Mouse (Mus musculus): ENCODE measurements around the gene Scrn3.

Scrn3 gene

DNA sequence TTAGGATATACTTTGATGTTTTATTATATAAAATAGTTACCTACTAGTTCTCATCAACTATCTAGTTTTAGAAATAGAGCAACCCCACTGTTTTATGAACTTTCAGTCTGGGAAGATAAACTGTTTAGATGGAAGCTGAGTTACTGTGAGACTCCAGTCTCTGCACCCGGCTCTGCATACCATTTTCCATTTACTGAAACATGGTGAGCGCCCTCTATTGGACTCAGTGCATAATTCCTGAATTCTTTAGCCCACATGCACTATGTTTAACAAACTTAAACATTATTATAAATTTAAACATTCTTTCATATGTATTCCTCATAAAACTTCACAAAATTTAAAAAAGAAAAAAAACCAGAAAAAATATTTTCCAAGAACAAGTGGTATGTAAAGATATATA lies 26.8 kb upstream of the Scrn3 start:
- ChIA-PET CTCF (interaction anchor here (0.6 to 2.0 kb wide), 9 partner anchors 8 to 134 kb away, joined by 3 to 4 read pairs (median 3); partner anchors contain the start of gene Cir1 (in 1 of the 4)), POLR2A (no interaction called here)

DNA sequence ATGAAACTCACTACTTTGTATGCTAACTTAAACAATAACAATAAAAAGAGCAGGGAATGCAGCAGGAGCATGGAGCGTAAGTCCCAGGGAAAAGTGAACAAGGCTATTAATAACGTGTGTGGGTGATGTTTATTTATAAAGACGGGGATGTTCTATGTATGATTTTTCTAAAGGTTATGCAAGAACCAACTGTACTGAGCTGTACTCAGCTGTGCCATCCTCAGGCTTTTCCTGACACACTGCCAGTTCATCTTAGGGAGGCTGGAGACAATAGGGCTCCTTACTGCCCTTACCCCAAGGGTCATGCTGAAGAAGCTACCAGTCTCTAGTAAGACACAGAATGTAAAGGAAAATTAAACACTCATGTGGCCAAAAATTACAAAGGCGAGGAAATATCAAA lies 21.3 kb upstream of the Scrn3 start:
- ChIA-PET POLR2A (no interaction called here), CTCF (no interaction called here)

DNA sequence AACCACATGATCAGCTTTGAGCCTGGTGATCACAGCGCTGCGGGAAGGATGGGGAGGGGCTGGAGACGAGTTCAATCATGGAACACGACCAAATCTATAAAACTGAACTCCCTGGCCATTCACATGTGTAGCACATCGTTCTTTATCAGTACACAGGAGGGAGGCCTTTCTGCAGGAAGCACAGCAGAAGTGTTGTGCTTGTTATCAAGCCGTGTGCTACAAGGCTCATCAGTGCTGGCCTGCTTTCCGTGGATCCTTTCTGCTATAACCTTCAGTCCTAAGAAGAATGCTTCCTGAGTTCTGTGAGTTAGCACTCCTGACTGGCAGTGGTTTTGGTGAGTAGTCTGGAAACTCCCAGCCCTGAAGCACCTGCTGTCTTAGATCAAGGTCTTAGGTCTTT lies 17.4 kb upstream of the Scrn3 start:
- POLR2A ChIA-PET: interaction anchor here in 2 of 4 experiments (0.6 to 1.5 kb wide), 5 partner anchors 13 to 545 kb away, joined by 3 to 4 read pairs (median 3); no protein-coding TSS in a partner anchor

DNA sequence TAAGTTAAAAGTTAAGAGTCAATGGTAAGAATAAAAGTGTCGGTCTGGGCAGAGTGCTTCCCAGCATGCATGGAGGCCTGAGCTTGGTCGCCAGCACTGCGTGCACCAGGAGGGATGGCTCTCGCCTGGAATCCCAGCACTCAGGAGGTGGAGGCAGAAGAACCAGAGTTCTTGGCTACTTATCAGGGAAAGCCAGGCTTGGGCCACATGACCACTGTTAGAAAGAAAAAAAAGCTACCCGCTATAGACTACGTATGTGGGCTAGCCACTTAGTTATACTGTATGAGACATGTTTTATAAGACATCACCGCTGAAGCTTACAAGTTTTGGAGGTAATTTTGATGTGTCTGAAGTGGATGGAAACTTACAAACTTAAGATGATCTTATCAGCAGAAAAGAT lies 14.2 kb upstream of the Scrn3 start:
- CTCF ChIA-PET: interaction anchor here in 2 of 4 experiments (1.1 to 1.8 kb wide), 2 partner anchors 12 to 20 kb away, joined by 4 to 5 read pairs; no protein-coding TSS in a partner anchor
- POLR2A ChIA-PET: interaction anchor here in 2 of 4 experiments (1.4 to 2.0 kb wide), 3 partner anchors 14 to 15 kb away, joined by 4 to 5 read pairs (median 4); partner anchors contain the start of genes Cir1 (in 2 of the 2) and Scrn3 (in 2 of the 2)

More for the DNA sequence above, 17.4 kb upstream of the Scrn3 start:
- CTCF ChIA-PET: interaction anchor here in 2 of 4 experiments (0.6 to 1.5 kb wide), 3 partner anchors 9 to 16 kb away, joined by 3 to 7 read pairs (median 4); no protein-coding TSS in a partner anchor

DNA sequence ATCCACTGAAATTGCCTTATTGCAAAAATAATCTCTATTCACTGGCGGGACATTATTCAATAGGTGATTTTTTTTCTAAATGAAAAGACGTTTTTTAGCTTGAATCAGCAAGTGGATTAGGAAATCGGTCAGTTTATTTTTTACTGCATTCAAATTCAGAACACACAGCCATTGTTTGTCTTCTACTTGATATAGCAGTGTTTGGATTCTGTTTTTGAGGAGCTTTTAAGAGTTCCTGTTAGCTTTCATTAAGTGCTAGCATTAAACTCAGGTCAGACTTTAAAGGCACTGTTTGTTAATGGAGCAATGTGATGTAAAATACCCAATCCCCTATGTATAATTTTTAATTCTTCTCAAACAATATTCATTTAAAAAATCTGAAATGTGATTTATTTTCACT lies 13.6 kb upstream of the Scrn3 start:
- ChIA-PET CTCF (interaction anchor here in 2 of 4 experiments (1.1 to 1.8 kb wide), 2 partner anchors 13 to 20 kb away, joined by 4 to 5 read pairs; no protein-coding TSS in a partner anchor), POLR2A (interaction anchor here in 3 of 4 experiments (0.6 to 2.0 kb wide), 5 partner anchors 13 to 149 kb away, joined by 3 to 5 read pairs (median 4); partner anchors contain the start of genes Cir1 (in 2 of the 3) and Scrn3 (in 2 of the 3))

DNA sequence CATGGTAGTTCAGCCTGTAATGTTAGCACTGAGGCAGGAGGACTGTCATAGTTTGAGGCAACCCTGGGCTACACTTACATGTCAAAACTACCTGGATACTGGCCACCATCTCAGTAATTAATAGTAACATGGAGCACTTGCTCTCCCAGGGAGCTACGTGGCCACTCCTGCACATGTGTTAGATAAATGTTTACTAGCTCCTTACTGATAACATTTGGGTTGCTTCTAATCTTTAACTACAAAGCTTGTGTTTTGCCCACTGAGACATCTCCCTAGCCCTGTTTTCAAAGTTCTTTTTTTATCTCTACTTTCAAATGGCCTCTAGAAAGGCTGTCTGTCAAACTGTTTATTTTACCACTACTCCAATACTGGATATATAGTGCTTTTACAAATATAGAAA lies 10.4 kb upstream of the Scrn3 start:
- CTCF ChIA-PET: interaction anchor here in 2 of 4 experiments (0.6 to 1.3 kb wide), 2 partner anchors 16 to 140 kb away, joined by 3 to 4 read pairs; no protein-coding TSS in a partner anchor
- POLR2A ChIA-PET: interaction anchor here (0.6 to 3.5 kb wide), 7 partner anchors 8 to 687 kb away, joined by 3 to 16 read pairs (median 4); partner anchors contain the start of genes Cir1 (in 2 of the 4), Scrn3 (in 2 of the 4) and Gpr155 (in 1 of the 4)

DNA sequence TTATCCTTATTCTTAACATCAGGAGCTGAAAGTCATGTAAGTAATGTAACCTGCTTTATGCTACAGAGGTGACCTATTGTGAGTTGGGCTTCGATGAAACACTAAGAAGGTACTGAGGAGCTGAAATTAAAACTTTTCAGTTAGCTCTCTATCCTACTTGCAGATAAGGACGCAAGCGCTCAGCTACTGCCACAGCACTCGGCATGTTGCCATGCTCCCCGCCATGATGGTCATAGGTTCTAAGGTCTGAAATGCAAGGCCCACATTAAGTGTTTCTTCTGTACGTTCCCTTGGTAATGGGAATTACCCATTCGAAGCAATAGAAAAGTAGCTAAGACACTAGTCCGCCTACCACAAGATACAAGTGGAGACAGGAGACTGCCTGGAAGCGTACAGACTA lies 9.7 kb upstream of the Scrn3 start:
- ChIA-PET POLR2A (interaction anchor here in 2 of 4 experiments (0.6 to 3.5 kb wide), 4 partner anchors 10 to 84 kb away, joined by 3 to 16 read pairs (median 4); partner anchors contain the start of genes Cir1 (in 1 of the 2), Gpr155 (in 1 of the 2) and Scrn3 (in 1 of the 2)), CTCF (interaction anchor here in 2 of 4 experiments (0.6 to 1.3 kb wide), 2 partner anchors 17 to 139 kb away, joined by 3 to 4 read pairs; no protein-coding TSS in a partner anchor)

DNA sequence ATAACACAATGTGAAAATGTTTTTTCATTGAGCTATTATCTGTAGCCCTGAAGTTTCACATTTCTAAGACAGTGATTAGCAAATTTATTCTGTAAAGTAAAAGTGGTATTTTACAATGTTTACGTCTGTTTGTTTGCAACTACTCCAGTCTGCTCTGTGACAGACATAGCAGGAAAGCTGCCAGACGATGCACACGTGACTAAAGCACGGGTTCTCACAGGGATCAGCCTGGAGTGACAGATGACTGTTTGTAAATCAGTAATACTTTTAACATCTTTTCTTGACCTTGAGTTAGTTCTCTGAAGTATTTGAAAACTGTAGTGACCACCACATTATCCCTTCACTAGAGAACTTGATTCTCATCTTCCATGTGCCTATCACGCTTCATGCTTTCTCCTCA lies 7.9 kb upstream of the Scrn3 start:
- ChIA-PET POLR2A (interaction anchor here in 1 of 4 experiments (3.5 kb wide), 1 partner anchor 8 kb away, joined by 16 read pairs; the partner anchor contains the start of genes Cir1 and Scrn3), CTCF (interaction anchor here in 1 of 4 experiments (0.6 kb wide), 1 partner anchor 19 kb away, joined by 3 read pairs; no protein-coding TSS in a partner anchor)

DNA sequence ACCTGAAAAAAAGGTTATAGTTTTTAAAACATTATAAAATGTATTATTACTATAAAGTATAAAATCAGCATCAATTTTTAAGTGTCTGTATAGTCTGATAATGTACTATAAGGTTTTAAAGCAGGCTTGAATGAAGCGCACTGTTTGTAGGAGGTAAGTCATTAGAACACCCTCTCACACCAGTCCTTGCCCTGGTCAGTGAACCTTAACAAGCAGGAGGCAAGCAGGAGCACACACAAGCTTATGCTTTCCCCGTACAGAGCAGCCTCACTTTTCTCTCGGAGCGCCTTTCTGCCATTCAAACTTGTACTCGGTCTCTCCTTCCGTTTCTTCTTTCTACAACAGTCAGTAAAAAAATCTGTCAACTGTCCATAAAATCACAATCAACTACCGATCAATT lies 6.4 kb upstream of the Scrn3 start:
- ChIA-PET CTCF (no interaction called here), POLR2A (interaction anchor here in 1 of 4 experiments (0.5 kb wide), 1 partner anchor 9 kb away, joined by 6 read pairs; no protein-coding TSS in a partner anchor)

DNA sequence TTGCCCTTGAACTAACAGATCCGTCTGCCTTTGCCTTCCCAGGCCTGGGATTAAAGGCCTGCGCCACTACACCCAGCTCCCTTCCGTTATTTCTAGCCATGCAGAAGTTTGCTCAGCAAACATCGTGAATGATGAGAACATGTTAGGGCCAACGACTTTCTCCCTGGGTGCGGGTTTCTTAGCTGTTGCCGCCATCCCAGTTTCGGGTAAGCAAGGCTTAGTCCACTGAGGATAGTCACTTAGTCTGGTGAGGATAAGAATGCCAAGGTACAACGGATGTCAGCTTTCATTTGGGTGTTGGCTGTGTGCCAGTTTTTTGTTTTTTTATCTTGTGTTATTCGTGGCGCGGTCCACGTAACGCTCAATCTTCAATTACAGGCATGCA lies 708 bp downstream of the Scrn3 start:
- CTCF ChIA-PET: interaction anchor here in 2 of 4 experiments (0.8 to 1.0 kb wide), 2 partner anchors 27 to 106 kb away, joined by 3 to 4 read pairs; no protein-coding TSS in a partner anchor
- POLR2A ChIA-PET: interaction anchor here (0.6 to 2.8 kb wide), 39 partner anchors 9 to 796 kb away, joined by 3 to 27 read pairs (median 4); partner anchors contain the start of genes Gpr155 (in 3 of the 4) and Sp3 (in 2 of the 4)

DNA sequence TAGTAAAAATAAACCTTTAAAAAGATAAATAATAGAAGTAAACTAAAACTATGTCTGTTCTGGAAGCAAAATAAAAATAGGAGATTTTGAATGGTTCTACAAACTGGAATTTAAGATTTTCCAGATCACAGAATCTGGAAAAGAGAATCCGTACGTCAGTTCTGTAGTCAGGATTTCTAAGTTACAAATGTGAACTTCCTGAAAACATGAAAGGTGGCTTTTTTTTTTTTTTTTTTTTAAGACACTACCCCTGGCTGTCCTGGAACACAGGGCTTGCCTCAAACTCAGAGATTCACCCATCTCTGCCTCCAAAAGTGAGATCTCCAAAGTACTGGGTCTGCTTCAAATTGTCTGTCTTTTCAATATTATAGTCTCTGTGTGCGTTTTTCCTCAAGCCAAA lies 1.9 kb downstream of the Scrn3 start:
- ChIA-PET POLR2A (interaction anchor here in 3 of 4 experiments (0.7 to 2.8 kb wide), 8 partner anchors 8 to 1414 kb away, joined by 4 to 27 read pairs (median 10); partner anchors contain the start of gene Gpr155 (in 1 of the 3)), CTCF (no interaction called here)

DNA sequence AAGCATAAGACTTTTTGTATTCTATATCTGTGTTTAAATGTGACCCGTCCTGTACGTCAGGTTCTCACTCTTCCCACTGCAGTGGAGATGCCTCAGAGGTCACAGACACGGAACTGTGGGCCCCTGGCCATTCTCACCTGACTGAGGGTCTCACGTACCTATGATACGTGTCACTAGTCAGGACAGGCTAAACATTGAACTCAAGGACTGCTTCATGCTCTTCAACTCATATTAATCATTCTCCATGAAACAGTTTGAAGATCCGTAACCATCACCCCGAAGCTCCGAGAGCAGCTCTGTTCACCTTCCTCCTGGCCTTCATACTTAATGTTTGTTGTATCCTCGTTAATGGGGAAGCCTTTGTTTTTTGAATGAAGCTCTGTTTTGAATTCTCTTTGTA lies 5.0 kb downstream of the Scrn3 start:
- CTCF ChIA-PET: interaction anchor here in 1 of 4 experiments (0.7 kb wide), 1 partner anchor 93 kb away, joined by 8 read pairs; no protein-coding TSS in a partner anchor
- POLR2A ChIA-PET: interaction anchor here in 2 of 4 experiments (0.7 kb wide), 2 partner anchors 39 to 44 kb away, joined by 3 read pairs; no protein-coding TSS in a partner anchor

DNA sequence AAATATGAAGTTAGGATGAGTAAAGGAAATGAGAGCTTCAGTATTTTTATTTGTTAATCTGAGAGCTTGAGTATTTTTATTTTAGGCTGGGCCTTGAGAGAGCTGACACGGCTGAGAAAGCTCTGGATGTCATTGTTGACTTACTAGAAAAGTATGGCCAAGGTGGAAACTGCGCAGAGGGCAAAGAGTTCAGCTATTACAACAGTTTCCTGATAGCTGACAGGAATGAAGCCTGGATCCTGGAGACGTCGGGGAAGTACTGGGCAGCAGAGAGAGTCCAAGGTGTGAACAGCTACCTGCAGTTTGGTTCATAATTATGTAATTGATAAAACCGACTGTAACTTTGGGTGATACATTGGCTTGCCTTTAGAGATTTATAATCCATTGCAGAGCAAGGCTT lies 6.8 kb downstream of the Scrn3 start:
- ChIA-PET CTCF (no interaction called here), POLR2A (interaction anchor here in 1 of 4 experiments (0.6 kb wide), 1 partner anchor 372 kb away, joined by 8 read pairs; no protein-coding TSS in a partner anchor)

DNA sequence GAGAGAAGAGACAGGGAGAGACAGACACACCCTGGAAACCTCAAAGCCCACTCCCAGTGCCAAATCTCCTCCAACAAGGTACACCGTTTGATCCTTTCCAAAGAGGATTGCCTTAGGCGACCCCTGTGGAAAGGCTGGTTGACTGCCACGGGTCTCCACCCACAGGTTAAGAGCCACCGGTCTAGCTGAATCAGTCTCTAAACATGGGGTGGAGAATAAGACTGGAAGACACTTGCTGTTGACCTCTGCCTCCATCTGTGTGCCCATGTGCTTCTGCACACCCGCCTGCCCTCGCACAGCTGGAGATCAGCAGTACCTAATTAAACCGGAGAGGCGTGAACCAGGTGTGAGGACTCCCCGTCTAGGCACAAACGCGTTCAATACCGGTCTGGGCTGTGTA lies 10.6 kb downstream of the Scrn3 start:
- ChIA-PET POLR2A (interaction anchor here (0.7 to 3.2 kb wide), 5 partner anchors 10 to 599 kb away, joined by 3 to 19 read pairs (median 5); partner anchors contain the start of genes Cir1 (in 4 of the 4) and Scrn3 (in 4 of the 4)), CTCF (interaction anchor here in 2 of 4 experiments (0.8 to 1.0 kb wide), 2 partner anchors 44 to 46 kb away, joined by 3 to 4 read pairs; no protein-coding TSS in a partner anchor)

DNA sequence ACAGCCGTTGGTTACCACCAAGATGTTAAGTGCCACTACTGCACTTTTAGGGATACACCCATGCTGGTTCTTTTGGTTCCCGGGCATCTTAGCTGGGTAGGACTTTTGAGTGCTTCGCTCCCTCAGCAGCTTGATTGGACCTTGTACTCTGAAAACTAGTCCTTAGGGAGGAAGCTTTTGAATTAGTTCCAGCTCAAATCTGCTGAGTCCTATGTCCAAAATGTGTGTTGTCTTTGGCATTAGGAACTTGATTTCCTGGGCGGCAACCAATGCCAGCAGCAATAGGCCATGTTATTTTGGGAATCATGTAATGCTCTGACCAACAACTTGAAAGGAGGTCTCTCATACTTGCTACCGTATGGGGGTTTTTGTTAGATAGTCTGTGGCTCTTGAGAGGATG lies 13.5 kb downstream of the Scrn3 start:
- ChIA-PET POLR2A (interaction anchor here in 1 of 4 experiments (1.8 kb wide), 1 partner anchor 13 kb away, joined by 5 read pairs; the partner anchor contains the start of genes Cir1 and Scrn3), CTCF (interaction anchor here in 1 of 4 experiments (0.6 kb wide), 1 partner anchor 183 kb away, joined by 3 read pairs; no protein-coding TSS in a partner anchor)

DNA sequence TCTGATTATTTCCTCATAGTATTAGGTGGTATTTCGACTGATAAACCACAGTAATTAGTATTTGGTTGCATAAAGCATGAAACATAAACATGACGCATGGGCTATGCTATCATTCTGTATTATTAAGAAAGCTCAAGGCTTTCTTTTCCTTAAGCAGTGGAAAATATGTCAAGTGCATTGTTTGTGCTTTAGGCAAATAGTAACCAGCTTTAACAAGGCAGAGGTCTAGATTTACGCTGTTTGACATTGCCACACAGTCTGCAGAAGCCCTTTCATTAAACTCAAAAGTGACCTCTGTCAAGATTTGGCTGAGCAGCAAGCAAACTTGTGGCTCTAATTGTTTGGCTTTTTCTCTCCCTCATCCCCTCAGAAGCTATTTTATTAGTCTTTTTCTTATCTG lies 23.5 kb downstream of the Scrn3 start:
- ChIA-PET POLR2A (interaction anchor here in 1 of 4 experiments (1.1 to 1.4 kb wide), 2 partner anchors 8 to 23 kb away, joined by 3 read pairs; no protein-coding TSS in a partner anchor), CTCF (no interaction called here)

DNA sequence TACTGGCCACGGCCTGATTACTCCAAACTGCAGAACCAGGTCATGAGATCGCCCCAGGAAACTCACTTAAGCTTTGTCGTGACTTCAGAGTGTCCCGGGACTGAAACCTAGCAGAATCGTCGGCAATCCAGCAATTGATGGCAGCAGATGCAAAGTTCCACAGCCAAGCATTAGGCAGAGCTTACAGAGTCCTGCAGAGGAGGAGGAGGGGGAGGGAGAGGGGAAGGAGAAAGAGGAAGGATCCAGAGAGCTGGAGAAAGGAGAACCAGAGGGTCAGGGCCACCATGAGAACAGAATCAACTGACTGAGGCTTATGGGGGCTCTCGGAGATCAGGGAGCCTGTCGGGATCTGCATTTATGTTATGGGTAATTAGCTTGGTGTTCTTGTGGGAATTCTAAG lies 26.0 kb downstream of the Scrn3 start:
- CTCF ChIA-PET: no interaction called here
- POLR2A ChIA-PET: no interaction called here

DNA sequence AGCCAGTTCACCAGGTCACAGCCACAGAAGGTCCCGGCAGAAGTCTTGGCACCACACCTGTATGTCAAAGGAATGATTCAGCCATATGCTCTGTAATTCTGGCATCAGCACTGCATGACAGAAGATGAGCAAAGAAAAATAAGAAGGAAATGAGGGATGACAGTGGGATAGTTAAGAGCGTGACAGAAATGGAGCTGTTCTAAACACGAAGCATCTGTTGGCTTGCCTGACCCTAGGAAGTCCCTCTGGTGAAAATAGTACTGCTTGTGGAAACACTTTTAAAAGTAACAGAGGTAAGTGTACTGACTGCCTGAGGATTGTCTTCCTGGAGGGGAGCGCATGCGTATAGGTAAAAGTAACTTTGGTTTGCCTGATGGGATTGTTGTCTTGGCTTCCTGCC lies 31.3 kb downstream of the Scrn3 start:
- ChIA-PET CTCF (no interaction called here), POLR2A (no interaction called here)

DNA sequence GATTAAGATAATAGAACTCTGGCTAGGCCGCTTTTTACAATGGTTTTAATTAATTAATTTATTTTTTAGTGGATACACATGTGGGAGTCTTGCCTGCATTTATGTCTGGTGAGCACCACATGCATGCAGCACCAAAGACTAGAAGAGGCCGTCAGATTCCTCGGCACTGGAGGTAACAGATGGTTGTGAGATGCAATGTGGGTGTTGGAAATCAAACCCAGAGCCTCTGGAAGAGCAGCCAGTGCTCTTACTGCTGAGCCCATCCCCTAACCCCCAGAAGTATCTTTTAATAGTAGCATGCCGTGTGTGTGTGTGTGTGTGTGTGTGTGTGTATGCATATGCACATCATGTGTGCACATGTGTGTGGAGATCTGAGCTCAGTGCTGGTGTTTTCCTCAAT lies 32.8 kb downstream of the Scrn3 start:
- CTCF ChIA-PET: interaction anchor here in 2 of 4 experiments (0.6 to 0.7 kb wide), 2 partner anchors 99 to 1533 kb away, joined by 3 to 4 read pairs; no protein-coding TSS in a partner anchor
- POLR2A ChIA-PET: interaction anchor here in 2 of 4 experiments (0.7 to 1.5 kb wide), 3 partner anchors 16 to 66 kb away, joined by 3 to 5 read pairs (median 3); partner anchors contain the start of genes Cir1 (in 1 of the 2) and Scrn3 (in 1 of the 2)

Measured in embryonic stem cell, embryonic (primary cell).